Mouse (Mus musculus) midbrain, postnatal 0 days (tissue): ENCODE measurements around the gene Padi6. TPM values are rescaled to one million over a fixed set of nuclear protein-coding genes. Genes with fewer than 3 reads are reported as not detected.
A peak's percentile ranks its signal among the peaks of the same experiment; 100 is the strongest.

Experiments
- ATAC-seq: fragments of 200-750 bp; cut with Nextera tagmentation; 2 replicates; pipeline ENCODE4 v1.8.0; 2017; ENCODE audit warnings: moderate number of reproducible peaks, mild to moderate bottlenecking, moderate TSS enrichment, moderate library complexity; ENCODE audit not compliant: low FRiP score
- DNase-seq: peaks from one replicate; pipeline ENCODE4 v3.0.0-alpha.2; 2015; ENCODE audit warnings: low spot score
- H3K27ac ChIP-seq: fragments of 300-500 bp; sonication (generic); 2 replicates; pipeline ENCODE4 v1.5.1; 2014; ENCODE audit warnings: low read depth, mild to moderate bottlenecking, low read length, mixed read lengths
- H3K27me3 ChIP-seq: fragments of 300-500 bp; sonication (generic); 2 replicates; pipeline ENCODE4 v1.6.1; 2014; ENCODE audit warnings: low read length, control low read depth, mixed read lengths; ENCODE audit not compliant: insufficient read depth
- H3K36me3 ChIP-seq: fragments of 300-500 bp; sonication (generic); 2 replicates; pipeline ENCODE4 v1.6.1; 2014; ENCODE audit warnings: low read length, control low read depth, mixed read lengths; ENCODE audit not compliant: insufficient read depth
- H3K4me1 ChIP-seq: fragments of 300-500 bp; sonication (generic); 2 replicates; pipeline ENCODE4 v1.6.1; 2014; ENCODE audit warnings: mild to moderate bottlenecking, control low read depth, antibody characterized with exemption, low read length, mixed read lengths; ENCODE audit not compliant: insufficient read depth
- H3K4me2 ChIP-seq: fragments of 300-500 bp; sonication (generic); 2 replicates; pipeline ENCODE4 v1.6.1; 2014; ENCODE audit warnings: low read depth, mild to moderate bottlenecking, low read length, mixed read lengths; ENCODE audit not compliant: poor library complexity, severe bottlenecking
- H3K4me3 ChIP-seq: fragments of 300-500 bp; sonication (generic); 2 replicates; pipeline ENCODE4 v1.5.1; 2014; ENCODE audit warnings: low read depth, mild to moderate bottlenecking, low read length, moderate library complexity
- H3K9ac ChIP-seq: fragments of 300-500 bp; sonication (generic); replicated peaks from 2 replicates; pipeline ENCODE4 v1.6.1; 2014; ENCODE audit warnings: mild to moderate bottlenecking, low read length, moderate library complexity, mixed read lengths; ENCODE audit not compliant: poor library complexity, severe bottlenecking
- H3K9me3 ChIP-seq: fragments of 300-500 bp; sonication (generic); 2 replicates; pipeline ENCODE4 v1.6.1; 2016; ENCODE audit warnings: low read length, control low read depth
- CTCF ChIP-seq: IDR thresholded peaks from 2 replicates; pipeline ENCODE4 v1.5.1; 2016; ENCODE audit warnings: antibody characterized with exemption, mild to moderate bottlenecking
- WGBS: fragments of 180-500 bp; shearing (Covaris S2); extraction: QIAGEN DNeasy Blood & Tissue Kit; methylation state at CpG from one replicate; pipeline ENCODE4 v1.1.7; 2014; 5-methylcytosine and 5-hydroxymethylcytosine counted together
- polyA plus RNA-seq: library from polyadenylated mRNA; unstranded; fragments of >200 nt; fragmentation: Nextera tagmentation; extraction: Ambion mirVana; gene quantifications from 2 replicates; pipeline ENCODE4 v1.2.1, GENCODE M21; 2015
- total RNA-seq: library from RNA; depleted of rRNA; stranded (reverse); fragments of >200 nt; gene quantifications from 2 replicates; pipeline ENCODE4 v1.2.3, GENCODE M21; 2014

The Padi6 gene
- total and polyA plus RNA-seq, 2 experiments from 2014 or later = 0.10 TPM; not detected in 1

GRCm38 (mm10) chr4:140785217-140785616 is 42.8 kb upstream of the Padi6 start:
- Histone ChIP-seq H3K9me3 (no peaks in the 10 kb centered on the region), H3K4me3 (no peak overlapping the region), H3K4me1 (no peaks in the 10 kb centered on the region), H3K9ac (no peak overlapping the region), H3K27me3 (no peaks in the 10 kb centered on the region), H3K36me3 (no peaks in the 10 kb centered on the region), H3K27ac (no peak overlapping the region), H3K4me2 (no peak overlapping the region)
- ATAC-seq (no peak), DNase-seq (no peak)
- 85% methylated on average over 5 of the region's 5 CpGs for WGBS
- TF ChIP-seq CTCF = no peak

- no peak; the same call in 1 of the 2 replicates for TF ChIP-seq CTCF
- Histone ChIP-seq H3K27ac (no peak overlapping the region), H3K9me3 (no peaks in the 10 kb centered on the region), H3K36me3 (no peaks in the 10 kb centered on the region), H3K4me1 (no peaks in the 10 kb centered on the region), H3K9ac (no peak overlapping the region), H3K27me3 (no peaks in the 10 kb centered on the region), H3K4me2 (no peak overlapping the region), H3K4me3 (no peak overlapping the region)
- DNase-seq (no peak), ATAC-seq (no peak)
- WGBS = 90% methylated on average over 9 of the region's 9 CpGs
Measured at GRCm38 (mm10) chr4:140784292-140784945, 42.0 kb upstream of the Padi6 start.

GRCm38 (mm10) chr4:140782821-140783220 is 40.4 kb upstream of the Padi6 start:
- Histone ChIP-seq H3K4me2 (no peak overlapping the region), H3K9me3 (no peaks in the 10 kb centered on the region), H3K36me3 (no peaks in the 10 kb centered on the region), H3K4me3 (no peak overlapping the region), H3K9ac (no peak overlapping the region), H3K4me1 (no peaks in the 10 kb centered on the region), H3K27ac (no peak overlapping the region), H3K27me3 (no peaks in the 10 kb centered on the region)
- 89% methylated on average over 9 of the region's 9 CpGs for WGBS
- DNase-seq (no peak), ATAC-seq (no peak)
- TF ChIP-seq CTCF = no peak

GRCm38 (mm10) chr4:140780507-140780906 is 38.1 kb upstream of the Padi6 start:
- Histone ChIP-seq H3K4me3 (no peak overlapping the region), H3K4me2 (no peak overlapping the region), H3K27me3 (no peaks in the 10 kb centered on the region), H3K9ac (no peak overlapping the region), H3K9me3 (no peaks in the 10 kb centered on the region), H3K27ac (no peak overlapping the region), H3K36me3 (no peaks in the 10 kb centered on the region), H3K4me1 (no peaks in the 10 kb centered on the region)
- 89% methylated on average over 14 of the region's 14 CpGs for WGBS
- ATAC-seq (no peak), DNase-seq (no peak)
- TF ChIP-seq CTCF = no peak

GRCm38 (mm10) chr4:140779803-140780397 is 37.5 kb upstream of the Padi6 start:
- H3K4me2 ChIP-seq = no peak overlapping the region
- WGBS = 54% methylated on average over 19 of the region's 19 CpGs
- H3K4me3 ChIP-seq = no peak overlapping the region
- DNase-seq (peak; percentile 58), ATAC-seq (no peak)
- no peaks in the 10 kb centered on the region for H3K9me3 ChIP-seq
- no peaks in the 10 kb centered on the region for H3K36me3 ChIP-seq
- H3K27ac ChIP-seq = no peak overlapping the region
- H3K27me3 ChIP-seq = no peaks in the 10 kb centered on the region
- TF ChIP-seq CTCF = no peak
- H3K9ac ChIP-seq = no peak overlapping the region
- no peaks in the 10 kb centered on the region for H3K4me1 ChIP-seq

GRCm38 (mm10) chr4:140776623-140777022 is 34.2 kb upstream of the Padi6 start:
- Histone ChIP-seq H3K9ac (no peak overlapping the region), H3K36me3 (no peaks in the 10 kb centered on the region), H3K9me3 (no peaks in the 10 kb centered on the region), H3K4me2 (no peak overlapping the region), H3K27me3 (no peaks in the 10 kb centered on the region), H3K4me1 (no peaks in the 10 kb centered on the region), H3K27ac (no peak overlapping the region), H3K4me3 (no peak overlapping the region)
- TF ChIP-seq CTCF = no peak
- no peak for DNase-seq
- WGBS = 65% methylated on average over 13 of the region's 13 CpGs
- no peak for ATAC-seq
